Mouse (Mus musculus) CH12.LX (cell line): ENCODE measurements around the gene Fam89a. TPM values are rescaled to one million over a fixed set of nuclear protein-coding genes. Genes with fewer than 3 reads are reported as not detected.

Source experiments
- DNase-seq: peaks from one replicate; pipeline ENCODE4 v3.0.0-alpha.2; 2013; ENCODE audit errors: extremely low read depth
- H3K27ac ChIP-seq: 2 replicates; pipeline ENCODE4 v1.5.1; 2012; ENCODE audit warnings: low read depth, mild to moderate bottlenecking, control low read depth, moderate library complexity; ENCODE audit not compliant: insufficient read depth
- H3K27me3 ChIP-seq: replicated peaks from 2 replicates; pipeline ENCODE3; 2012; ENCODE audit warnings: inconsistent platforms
- H3K36me3 ChIP-seq, 2 experiments: replicated peaks in 1 of 2; 2 replicates each; pipeline versions ENCODE3 to v1.6.1; 2012; ENCODE audit warnings: inconsistent platforms in 1 of 2, low read length in 1 of 2, mild to moderate bottlenecking in 1 of 2, mixed read lengths in 1 of 2, moderate library complexity in 1 of 2; ENCODE audit not compliant: control insufficient read depth in 1 of 2, insufficient read depth in 1 of 2
- H3K4me1 ChIP-seq, 2 experiments: 2 replicates each; pipeline ENCODE4 v1.6.1; 2012; ENCODE audit warnings: inconsistent platforms in 1 of 2, moderate library complexity in 1 of 2; ENCODE audit not compliant: insufficient read depth in 2 of 2, control insufficient read depth in 1 of 2
- H3K4me2 ChIP-seq: 2 replicates; pipeline ENCODE4 v1.6.1; 2012; ENCODE audit warnings: low read depth, mild to moderate bottlenecking, control low read depth; ENCODE audit not compliant: poor library complexity, insufficient read depth, severe bottlenecking
- H3K4me3 ChIP-seq, 3 experiments: fragments of 150-350 bp in 1 of 3; sonication (generic) in 1 of 3; replicated peaks in 1 of 3; 2 replicates each; pipeline versions ENCODE3 to v1.5.1; 2011 to 2012; ENCODE audit warnings: low read depth in 2 of 3, low read length in 2 of 3, mild to moderate bottlenecking in 2 of 3, moderate library complexity in 2 of 3, control low read depth in 1 of 3, improper control_type of control experiment in 1 of 3, inconsistent platforms in 1 of 3, mixed read lengths in 1 of 3; ENCODE audit not compliant: poor library complexity in 1 of 3
- H3K79me2 ChIP-seq: replicated peaks from 2 replicates; pipeline ENCODE4 v1.6.1; 2012; ENCODE audit warnings: mild to moderate bottlenecking, moderate library complexity; ENCODE audit not compliant: control insufficient read depth, poor library complexity, insufficient read depth, severe bottlenecking; ENCODE audit errors: extremely low read depth
- H3K9ac ChIP-seq: 2 replicates; pipeline ENCODE4 v1.6.1; 2012; ENCODE audit warnings: low read depth, mild to moderate bottlenecking, control low read depth, moderate library complexity; ENCODE audit not compliant: insufficient read depth
- H3K9me3 ChIP-seq: replicated peaks from 2 replicates; pipeline ENCODE3; 2012; ENCODE audit warnings: low read length, inconsistent platforms, mixed read lengths
- BHLHE40 ChIP-seq: IDR thresholded peaks from 2 replicates; pipeline ENCODE4 v1.6.1; 2011; ENCODE audit warnings: mild to moderate bottlenecking, low read depth, low read length, improper control_type of control experiment
- CHD1 ChIP-seq: IDR thresholded peaks from 2 replicates; pipeline ENCODE4 v1.6.1; 2012; ENCODE audit warnings: low read depth, low read length, improper control_type of control experiment, inconsistent platforms
- CHD2 ChIP-seq: IDR thresholded peaks from 2 replicates; pipeline ENCODE4 v1.6.1; 2011; ENCODE audit warnings: low read length, improper control_type of control experiment
- CTCF ChIP-seq, 2 experiments: IDR thresholded peaks in 1 of 2; conservative IDR thresholded peaks in 1 of 2; 2 replicates each; pipeline ENCODE4 v1.5.1; 2011 to 2012; ENCODE audit warnings: low read depth in 2 of 2, low read length in 2 of 2, improper control_type of control experiment in 1 of 2, inconsistent platforms in 1 of 2, mild to moderate bottlenecking in 1 of 2, moderate library complexity in 1 of 2
- E2F4 ChIP-seq: IDR thresholded peaks from 2 replicates; pipeline ENCODE4 v1.6.1; 2011; ENCODE audit warnings: low read depth, low read length, improper control_type of control experiment; ENCODE audit not compliant: insufficient replicate concordance
- ELF1 ChIP-seq: IDR thresholded peaks from 2 replicates; pipeline ENCODE4 v1.6.1; 2014; ENCODE audit warnings: low read depth, mild to moderate bottlenecking, inconsistent platforms, low read length, improper control_type of control experiment
- EP300 ChIP-seq: IDR thresholded peaks from 2 replicates; pipeline ENCODE4 v1.6.1; 2011; ENCODE audit warnings: low read length, improper control_type of control experiment
- ETS1 ChIP-seq: conservative IDR thresholded peaks from 2 replicates; pipeline ENCODE4 v1.6.1; 2012; ENCODE audit warnings: low read depth, mild to moderate bottlenecking, inconsistent platforms, low read length, improper control_type of control experiment, moderate library complexity
- GABPA ChIP-seq: IDR thresholded peaks from 2 replicates; pipeline ENCODE4 v1.6.1; 2012; ENCODE audit warnings: low read depth, low read length, improper control_type of control experiment, inconsistent platforms; ENCODE audit not compliant: insufficient replicate concordance
- HCFC1 ChIP-seq: IDR thresholded peaks from 2 replicates; pipeline ENCODE4 v1.6.1; 2012; ENCODE audit warnings: low read depth, mild to moderate bottlenecking, inconsistent platforms, low read length, improper control_type of control experiment
- IRF4 ChIP-seq: IDR thresholded peaks from 2 replicates; pipeline ENCODE4 v1.6.1; 2014; ENCODE audit warnings: low read depth, mild to moderate bottlenecking, inconsistent platforms, low read length, improper control_type of control experiment
- JUN ChIP-seq: IDR thresholded peaks from 2 replicates; pipeline ENCODE4 v1.6.1; 2011; ENCODE audit warnings: low read depth, mild to moderate bottlenecking, low read length, improper control_type of control experiment, moderate library complexity; ENCODE audit not compliant: insufficient read depth
- JUND ChIP-seq: conservative IDR thresholded peaks from 2 replicates; pipeline ENCODE4 v1.6.1; 2011; ENCODE audit warnings: low read depth, low read length, improper control_type of control experiment
- KAT2A ChIP-seq: IDR thresholded peaks from 2 replicates; pipeline ENCODE4 v1.6.1; 2012; ENCODE audit warnings: low read length, improper control_type of control experiment, inconsistent platforms; ENCODE audit not compliant: insufficient replicate concordance
- MAFK ChIP-seq: IDR thresholded peaks from 2 replicates; pipeline ENCODE4 v1.6.1; 2011; ENCODE audit warnings: low read length, improper control_type of control experiment; ENCODE audit not compliant: insufficient replicate concordance
- MAX ChIP-seq: IDR thresholded peaks from 2 replicates; pipeline ENCODE4 v1.6.1; 2011; ENCODE audit warnings: low read length, improper control_type of control experiment
- MAZ ChIP-seq: IDR thresholded peaks from 2 replicates; pipeline ENCODE4 v1.6.1; 2012; ENCODE audit warnings: low read depth, mild to moderate bottlenecking, inconsistent platforms, low read length, improper control_type of control experiment, moderate library complexity
- MEF2A ChIP-seq: IDR thresholded peaks from 2 replicates; pipeline ENCODE4 v1.6.1; 2014; ENCODE audit warnings: low read depth, mild to moderate bottlenecking, inconsistent platforms, low read length, improper control_type of control experiment, borderline replicate concordance
- MXI1 ChIP-seq: IDR thresholded peaks from 2 replicates; pipeline ENCODE4 v1.6.1; 2011; ENCODE audit warnings: mild to moderate bottlenecking, low read depth, low read length, improper control_type of control experiment
- MYC ChIP-seq: IDR thresholded peaks from 2 replicates; pipeline ENCODE4 v1.6.1; 2011; ENCODE audit warnings: low read depth, mild to moderate bottlenecking, improper control_type of control experiment, low read length
- NELFE ChIP-seq: IDR thresholded peaks from 2 replicates; pipeline ENCODE4 v1.6.1; 2011; ENCODE audit warnings: low read depth, low read length, improper control_type of control experiment
- NRF1 ChIP-seq: IDR thresholded peaks from 2 replicates; pipeline ENCODE4 v1.6.1; 2014; ENCODE audit warnings: low read depth, mild to moderate bottlenecking, inconsistent platforms, low read length, improper control_type of control experiment, moderate library complexity
- PAX5 ChIP-seq: IDR thresholded peaks from 2 replicates; pipeline ENCODE4 v1.6.1; 2012; ENCODE audit warnings: low read length, inconsistent platforms, mixed read lengths
- POLR2A ChIP-seq: IDR thresholded peaks from 2 replicates; pipeline ENCODE4 v1.6.1; 2011; ENCODE audit warnings: low read depth, mild to moderate bottlenecking, improper control_type of control experiment, low read length
- POLR2AphosphoS2 ChIP-seq: IDR thresholded peaks from 2 replicates; pipeline ENCODE4 v1.6.1; 2011; ENCODE audit warnings: low read depth, low read length, improper control_type of control experiment
- RAD21 ChIP-seq: IDR thresholded peaks from 2 replicates; pipeline ENCODE4 v1.6.1; 2011; ENCODE audit warnings: low read depth, mild to moderate bottlenecking, low read length, improper control_type of control experiment, moderate library complexity
- RCOR1 ChIP-seq: conservative IDR thresholded peaks from 2 replicates; pipeline ENCODE4 v1.6.1; 2012; ENCODE audit warnings: low read depth, mild to moderate bottlenecking, inconsistent platforms, low read length, improper control_type of control experiment
- SIN3A ChIP-seq: IDR thresholded peaks from 2 replicates; pipeline ENCODE4 v1.6.1; 2012; ENCODE audit warnings: low read length, improper control_type of control experiment, inconsistent platforms
- SMC3 ChIP-seq: IDR thresholded peaks from 2 replicates; pipeline ENCODE4 v1.6.1; 2011; ENCODE audit warnings: low read depth, low read length, improper control_type of control experiment
- TBP ChIP-seq: conservative IDR thresholded peaks from 2 replicates; pipeline ENCODE4 v1.6.1; 2011; ENCODE audit warnings: low read depth, low read length, improper control_type of control experiment
- TCF12 ChIP-seq: IDR thresholded peaks from 2 replicates; pipeline ENCODE4 v1.6.1; 2014; ENCODE audit warnings: low read depth, mild to moderate bottlenecking, inconsistent platforms, low read length, improper control_type of control experiment
- UBTF ChIP-seq: IDR thresholded peaks from 2 replicates; pipeline ENCODE4 v1.6.1; 2012; ENCODE audit warnings: low read depth, mild to moderate bottlenecking, inconsistent platforms, low read length, improper control_type of control experiment, moderate library complexity
- USF1 ChIP-seq: IDR thresholded peaks from 2 replicates; pipeline ENCODE4 v1.6.1; 2014; ENCODE audit warnings: low read depth, mild to moderate bottlenecking, inconsistent platforms, low read length, improper control_type of control experiment
- USF2 ChIP-seq: conservative IDR thresholded peaks from 2 replicates; pipeline ENCODE4 v1.6.1; 2011; ENCODE audit warnings: low read depth, low read length, improper control_type of control experiment
- ZC3H11A ChIP-seq: IDR thresholded peaks from 2 replicates; pipeline ENCODE4 v1.6.1; 2012; ENCODE audit warnings: low read depth, mild to moderate bottlenecking, inconsistent platforms, low read length, improper control_type of control experiment
- ZKSCAN1 ChIP-seq: IDR thresholded peaks from 2 replicates; pipeline ENCODE4 v1.6.1; 2012; ENCODE audit warnings: low read depth, inconsistent platforms, low read length, improper control_type of control experiment, borderline replicate concordance
- ZMIZ1 ChIP-seq: IDR thresholded peaks from 2 replicates; pipeline ENCODE4 v1.6.1; 2012; ENCODE audit warnings: low read depth, mild to moderate bottlenecking, inconsistent platforms, low read length, improper control_type of control experiment
- ZNF384 ChIP-seq: IDR thresholded peaks from 2 replicates; pipeline ENCODE4 v1.6.1; 2012; ENCODE audit warnings: low read depth, low read length, improper control_type of control experiment, inconsistent platforms
- dilution Hi-C: fragments of 300-500 bp; cut with MboI; formaldehyde crosslinking; loops from 2 replicates; pipeline ENCODE4 v1.14.3; 2020; ENCODE audit warnings: low sequenced_read_pairs; ENCODE audit not compliant: extremely low pct_unique_long_range_greater_than_20kb, extremely low pct_ligation_motif_present
- in situ Hi-C: fragments of 300-500 bp; cut with MboI; formaldehyde crosslinking; loops from 3 replicates; pipeline ENCODE4 v1.14.3; 2019; ENCODE audit warnings: low sequenced_read_pairs, low pct_ligation_motif_present, low pct_unique_long_range_greater_than_20kb, mixed read lengths
- polyA plus RNA-seq: library from polyadenylated mRNA; unstranded; fragments of >175 nt; gene quantifications from 2 replicates; pipeline ENCODE4 v1.2.1, GENCODE M21; 2012; ENCODE audit warnings: low read depth; ENCODE audit not compliant: insufficient read length
- total RNA-seq, 2 experiments: library from RNA; depleted of rRNA; stranded (reverse); fragments of 300-350 nt in 1 of 2; fragments of >200 nt in 1 of 2; gene quantifications; 2 replicates each; pipeline ENCODE4 v1.2.3; 2012 to 2014

The Fam89a gene
- total and polyA plus RNA-seq, 3 experiments: 2.5 to 4.8 (median 3.7) TPM

DNA sequence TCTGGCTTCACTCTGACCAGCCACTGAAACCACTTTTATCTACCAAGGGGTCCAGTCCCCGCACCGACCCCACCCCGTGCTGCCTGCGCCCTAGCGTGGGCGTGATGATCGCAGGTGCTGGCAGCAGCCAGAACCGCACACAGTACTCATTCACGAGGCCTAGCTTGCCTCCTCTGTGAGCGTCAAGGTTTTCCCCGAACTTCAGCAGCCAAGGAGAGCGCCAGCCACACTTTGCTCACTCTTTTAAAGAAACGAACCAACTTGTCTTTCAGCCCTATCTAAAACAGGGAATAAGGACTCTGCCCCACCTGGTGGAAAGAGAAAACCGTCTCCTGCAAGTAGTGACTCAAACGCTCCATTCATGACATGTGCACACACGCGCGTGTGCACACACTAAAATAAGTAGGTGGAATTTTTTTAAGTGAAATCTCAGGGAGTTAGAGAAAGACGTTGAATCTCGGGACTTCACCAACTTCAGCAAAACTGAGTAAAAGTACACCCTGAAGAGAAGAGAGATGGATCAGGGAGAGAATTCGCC lies 762 bp upstream of the Fam89a start:
- no peak for TF ChIP-seq E2F4
- TF ChIP-seq MAZ: no peak
- TF ChIP-seq POLR2A: no peak
- no peak for TF ChIP-seq SMC3
- peak; percentile 74 for TF ChIP-seq ETS1
- TF ChIP-seq MEF2A: peak; percentile 74; the same call in 1 of the 2 replicates
- no peak for TF ChIP-seq POLR2AphosphoS2
- TF ChIP-seq JUND: peak; percentile 69
- TF ChIP-seq MXI1: 0 out of 2 replicates have a peak, but pooled peaks have one; percentile 38
- TF ChIP-seq RAD21: no peak
- TF ChIP-seq NRF1: 0 out of 2 replicates have a peak, but pooled peaks have one; percentile 3
- TF ChIP-seq NELFE: no peak
- TF ChIP-seq TCF12: 0 out of 2 replicates have a peak, but pooled peaks have one; percentile 45
- TF ChIP-seq BHLHE40: peak; percentile 94
- peak; percentile 61; the same call in 1 of the 2 replicates for TF ChIP-seq MAX
- TF ChIP-seq ZMIZ1: no peak
- TF ChIP-seq CHD1: no peak
- TF ChIP-seq HCFC1: no peak; the same call in 1 of the 2 replicates
- no peak for TF ChIP-seq ZC3H11A
- no peak for TF ChIP-seq USF2
- TF ChIP-seq UBTF: no peak
- TF ChIP-seq ELF1: no peak
- 0 out of 2 replicates have a peak, but pooled peaks have one; percentile 43 for TF ChIP-seq CHD2
- peak in 1 of 2 experiments; percentile 35; a peak in 2 of 4 replicates for TF ChIP-seq CTCF (conservative IDR thresholded peaks at IDR 0.05 in 1 of 2, IDR thresholded peaks at IDR 0.05 in 1 of 2; ENCODE audit: low read depth in 2 of 2, low read length in 2 of 2)
- TF ChIP-seq USF1: no peak
- 0 out of 2 replicates have a peak, but pooled peaks have one; percentile 42 for TF ChIP-seq RCOR1
- no peak for TF ChIP-seq MAFK
- TF ChIP-seq SIN3A: no peak; the same call in 1 of the 2 replicates
- TF ChIP-seq TBP: no peak
- TF ChIP-seq EP300: peak; percentile 77
- peak; percentile 79 for TF ChIP-seq MYC
- peak; percentile 73 for TF ChIP-seq JUN
- no peak for TF ChIP-seq PAX5
- no peak for TF ChIP-seq GABPA
- TF ChIP-seq KAT2A: no peak
- TF ChIP-seq ZNF384: peak; percentile 43
- TF ChIP-seq ZKSCAN1: no peak
- peak; percentile 63 for TF ChIP-seq IRF4
- Histone ChIP-seq H3K4me2 (peak overlapping the region; percentile 58), H3K79me2 (no peaks in the 10 kb centered on the region), H3K36me3 (peaks cover 0 to 2% of the 10 kb centered on the region in 2 experiments), H3K27ac (no peak overlapping the region), H3K27me3 (peaks cover 9% of the 10 kb centered on the region), H3K4me1 (peaks cover 18 to 66% of the 10 kb centered on the region in 2 experiments), H3K9ac (no peak overlapping the region), H3K9me3 (peaks cover 4% of the 10 kb centered on the region), H3K4me3 (peak overlapping the region in 1 of 3 experiments; percentile 13)
- in situ Hi-C loops: no loop called here
- dilution Hi-C loops: no loop called here
- DNase-seq: peak; percentile 47
